8 mouse cellular contexts compared by ENCODE assay signal in the genomic region with DNA sequence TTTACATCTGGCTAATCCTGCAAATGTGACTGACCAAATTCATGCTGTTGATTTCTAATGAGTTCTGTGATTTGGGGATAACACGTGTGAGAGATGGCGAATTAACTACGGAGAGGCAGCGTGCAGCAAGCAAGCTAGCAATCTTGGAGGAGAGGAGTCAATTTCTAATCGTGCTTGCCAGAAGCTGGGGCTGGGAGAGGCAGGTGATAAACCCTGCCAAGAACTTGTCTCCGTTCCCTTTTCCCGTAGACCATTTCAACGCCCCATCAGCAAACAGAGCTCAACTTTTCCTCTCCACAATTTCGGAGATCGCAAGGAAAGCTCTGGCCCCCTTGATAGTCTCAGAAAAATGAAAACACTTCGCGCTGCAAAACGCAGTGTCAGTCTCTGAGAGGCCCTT.
DNase-seq lines count a peak whose midpoint lies in the region; ATAC-seq and TF ChIP-seq lines count a peak whose summit lies in the region.

No protein-coding gene starts in this region.

- DNase-seq in lung, embryonic 14.5 days = peak; percentile 47
- no peak for DNase-seq in lung, postnatal 4 days
- no peak for DNase-seq in hindbrain, embryonic 14.5 days (ENCODE audit: low spot score)
- DNase-seq in midbrain, postnatal 0 days (ENCODE audit: low spot score) = peak; percentile 52
- no peak for DNase-seq in adrenal gland, postnatal 36 days
- no peak for DNase-seq in kidney, postnatal 25 days

- no peak overlapping the region for H3K9ac ChIP-seq in lung, embryonic 14.5 days
- H3K9ac ChIP-seq in forebrain, embryonic 13.5 days = peak overlapping the region; percentile 26; the same call in 1 of the 2 replicates
- H3K9ac ChIP-seq in hindbrain, embryonic 14.5 days = no peak overlapping the region
- H3K9ac ChIP-seq in midbrain, postnatal 0 days (replicated peaks; ENCODE audit: low read length, poor library complexity, severe bottlenecking) = no peak overlapping the region

- WGBS in lung, embryonic 14.5 days = 16% methylated on average over 13 of the region's 13 CpGs
- WGBS in forebrain, embryonic 13.5 days = 30% methylated on average over 13 of the region's 13 CpGs
- 37% methylated on average over 13 of the region's 13 CpGs for WGBS in hindbrain, embryonic 14.5 days
- WGBS in midbrain, postnatal 0 days = 24% methylated on average over 13 of the region's 13 CpGs

- no peaks in the 10 kb centered on the region for H3K9me3 ChIP-seq in lung, embryonic 14.5 days (ENCODE audit: low read depth, low read length)
- H3K9me3 ChIP-seq in forebrain, embryonic 13.5 days (replicated peaks) = no peaks in the 10 kb centered on the region
- H3K9me3 ChIP-seq in hindbrain, embryonic 14.5 days (ENCODE audit: control insufficient read depth, low read length) = no peaks in the 10 kb centered on the region
- H3K9me3 ChIP-seq in midbrain, postnatal 0 days (ENCODE audit: low read length) = no peaks in the 10 kb centered on the region

- ATAC-seq in lung, embryonic 14.5 days (ENCODE audit: insufficient read depth) = no peak
- no peak for ATAC-seq in forebrain, embryonic 13.5 days
- no peak for ATAC-seq in hindbrain, embryonic 14.5 days (ENCODE audit: low FRiP score)
- no peak for ATAC-seq in midbrain, postnatal 0 days (ENCODE audit: low FRiP score)
- no peak for ATAC-seq in erythroblast, adult 5-6 weeks (replicated peaks; ENCODE audit: low FRiP score, poor library complexity, severe bottlenecking)

- TF ChIP-seq CTCF in lung, embryonic 14.5 days (IDR thresholded peaks at IDR 0.05; ENCODE audit: low read depth) = no peak
- TF ChIP-seq CTCF in midbrain, postnatal 0 days (IDR thresholded peaks at IDR 0.05) = no peak

- H3K36me3 ChIP-seq in lung, embryonic 14.5 days (ENCODE audit: insufficient read depth) = no peaks in the 10 kb centered on the region; the same call in 1 of the 2 replicates
- H3K36me3 ChIP-seq in forebrain, embryonic 13.5 days (ENCODE audit: poor library complexity, severe bottlenecking) = peaks cover 12% of the 10 kb centered on the region
- H3K36me3 ChIP-seq in hindbrain, embryonic 14.5 days (replicated peaks; ENCODE audit: control insufficient read depth, insufficient read depth) = no peaks in the 10 kb centered on the region
- H3K36me3 ChIP-seq in midbrain, postnatal 0 days (ENCODE audit: insufficient read depth, low read length) = no peaks in the 10 kb centered on the region

- peak overlapping the region; percentile 41; the same call in 1 of the 2 replicates for H3K4me2 ChIP-seq in lung, embryonic 14.5 days
- peak overlapping the region; percentile 14 for H3K4me2 ChIP-seq in forebrain, embryonic 13.5 days
- 0 out of 2 replicates have a peak overlapping the region, but pooled peaks have one; percentile 15 for H3K4me2 ChIP-seq in hindbrain, embryonic 14.5 days (replicated peaks)
- H3K4me2 ChIP-seq in midbrain, postnatal 0 days (ENCODE audit: low read depth, low read length, poor library complexity, severe bottlenecking) = no peak overlapping the region

- H3K4me1 ChIP-seq in lung, embryonic 14.5 days (ENCODE audit: insufficient read depth) = peaks cover 21% of the 10 kb centered on the region
- peaks cover 61% of the 10 kb centered on the region for H3K4me1 ChIP-seq in forebrain, embryonic 13.5 days
- peaks cover 43% of the 10 kb centered on the region for H3K4me1 ChIP-seq in hindbrain, embryonic 14.5 days (replicated peaks; ENCODE audit: control insufficient read depth, insufficient read depth, low read length)
- H3K4me1 ChIP-seq in midbrain, postnatal 0 days (ENCODE audit: insufficient read depth, low read length) = no peaks in the 10 kb centered on the region; the same call in none of the 2 replicates

- H3K27ac ChIP-seq in lung, embryonic 14.5 days (ENCODE audit: low read depth) = peak overlapping the region; percentile 67
- peak overlapping the region; percentile 66 for H3K27ac ChIP-seq in forebrain, embryonic 13.5 days
- peak overlapping the region; percentile 75 for H3K27ac ChIP-seq in hindbrain, embryonic 14.5 days
- peak overlapping the region; percentile 38; the same call in 1 of the 2 replicates for H3K27ac ChIP-seq in midbrain, postnatal 0 days (ENCODE audit: low read depth, low read length)

- H3K27me3 ChIP-seq in lung, embryonic 14.5 days (ENCODE audit: insufficient read depth, low read length) = no peaks in the 10 kb centered on the region
- H3K27me3 ChIP-seq in forebrain, embryonic 13.5 days = no peaks in the 10 kb centered on the region
- no peaks in the 10 kb centered on the region for H3K27me3 ChIP-seq in hindbrain, embryonic 14.5 days (ENCODE audit: control insufficient read depth, insufficient read depth, low read length)
- no peaks in the 10 kb centered on the region for H3K27me3 ChIP-seq in midbrain, postnatal 0 days (ENCODE audit: insufficient read depth, low read length)

- no peak overlapping the region for H3K4me3 ChIP-seq in lung, embryonic 14.5 days (ENCODE audit: low read depth, low read length)
- H3K4me3 ChIP-seq in forebrain, embryonic 13.5 days = no peak overlapping the region
- no peak overlapping the region for H3K4me3 ChIP-seq in hindbrain, embryonic 14.5 days (replicated peaks; ENCODE audit: low read length)
- no peak overlapping the region for H3K4me3 ChIP-seq in midbrain, postnatal 0 days (ENCODE audit: low read depth, low read length)

Comparison
In these comparisons a context has a peak if more than half of its experiments do, and no peak if none do; other contexts are left out.
1. DNase-seq: peak in lung, embryonic 14.5 days (single experiment) and midbrain, postnatal 0 days (single experiment); none in lung, postnatal 4 days (0 of 2), hindbrain, embryonic 14.5 days (single experiment), adrenal gland, postnatal 36 days (0 of 2) and kidney, postnatal 25 days (0 of 2).
2. Peak in every context shown above with its lines, with median percentiles within 50 percentile points of each other: H3K27ac ChIP-seq.